Mouse (Mus musculus) brain, embryonic 14.5 days (tissue): ENCODE results near the gene 1810009A15Rik.

Experiments
- CTCF ChIP-seq: fragments of 200-500 bp; IDR thresholded peaks from 2 replicates; pipeline ENCODE4 v1.5.1; 2012; ENCODE audit warnings: inconsistent platforms, mild to moderate bottlenecking, moderate library complexity, borderline replicate concordance; ENCODE audit not compliant: insufficient read depth, insufficient read length; ENCODE audit errors: extremely low read depth
- POLR2A ChIP-seq: fragments of 200-500 bp; IDR thresholded peaks from 2 replicates; pipeline ENCODE4 v1.6.1; 2012; ENCODE audit warnings: mild to moderate bottlenecking, inconsistent platforms, borderline replicate concordance; ENCODE audit not compliant: poor library complexity, insufficient read depth, insufficient read length, severe bottlenecking; ENCODE audit errors: extremely low read depth

GRCm38 (mm10) chr19:8872266-8872840, 16.3 kb upstream of the 1810009A15Rik start:
- TF ChIP-seq POLR2A (no peak), CTCF (no peak)
